Mouse (Mus musculus) spleen, adult 2 months (tissue): ENCODE results near the gene Cs. TPM values are rescaled to one million over a fixed set of nuclear protein-coding genes. Genes with fewer than 3 reads are reported as not detected.

Experiments used
- DNase-seq, 2 experiments: peaks; one replicate each; pipeline versions ENCODE4 v3.0.0 to v3.0.0-alpha.2; 2012 to 2021; ENCODE audit warnings: low spot score in 2 of 2, low read depth in 1 of 2
- H3K27ac ChIP-seq: fragments of 200-500 bp; 2 replicates; pipeline ENCODE4 v1.5.1; 2012; ENCODE audit warnings: low read length, inconsistent platforms; ENCODE audit not compliant: insufficient read depth
- H3K27me3 ChIP-seq: fragments of 200-500 bp; 2 replicates; pipeline ENCODE4 v1.6.1; 2012; ENCODE audit warnings: mild to moderate bottlenecking, moderate library complexity, low read length, inconsistent platforms; ENCODE audit not compliant: control insufficient read depth, insufficient read depth
- H3K36me3 ChIP-seq: fragments of 200-500 bp; 2 replicates; pipeline ENCODE4 v1.6.1; 2012; ENCODE audit warnings: mild to moderate bottlenecking, low read length, inconsistent platforms; ENCODE audit not compliant: control insufficient read depth, insufficient read depth
- H3K4me1 ChIP-seq: fragments of 200-500 bp; 2 replicates; pipeline ENCODE4 v1.6.1; 2011; ENCODE audit warnings: inconsistent platforms; ENCODE audit not compliant: control insufficient read depth, insufficient read depth, insufficient read length
- H3K4me3 ChIP-seq: fragments of 200-500 bp; 2 replicates; pipeline ENCODE4 v1.5.1; 2011; ENCODE audit warnings: mild to moderate bottlenecking, inconsistent platforms; ENCODE audit not compliant: insufficient read depth, insufficient read length; ENCODE audit errors: extremely low read depth
- CTCF ChIP-seq: fragments of 200-500 bp; IDR thresholded peaks from 2 replicates; pipeline ENCODE4 v1.5.1; 2011; ENCODE audit warnings: mild to moderate bottlenecking, inconsistent platforms; ENCODE audit not compliant: insufficient read depth, insufficient read length, insufficient replicate concordance; ENCODE audit errors: extremely low read depth
- POLR2A ChIP-seq: fragments of 200-500 bp; IDR thresholded peaks from 2 replicates; pipeline ENCODE4 v1.6.1; 2011; ENCODE audit warnings: low read depth, low read length, inconsistent platforms
- WGBS: fragments of 180-500 bp; shearing (Covaris S2); methylation state at CpG from one replicate; pipeline ENCODE4 v1.1.7; 2018; 5-methylcytosine and 5-hydroxymethylcytosine counted together
- polyA plus RNA-seq: library from polyadenylated mRNA; depleted of rRNA; stranded (reverse); fragments of >200 nt; gene quantifications from 2 replicates; pipeline ENCODE4 v1.2.3, GENCODE M21; 2012; rRNA removed

The Cs gene
- polyA plus RNA-seq, 1 experiment, result 70.4 TPM

- WGBS, result 4% methylated on average over 14 of the region's 14 CpGs
- peaks cover 14% of the 10 kb centered on the region for H3K36me3 ChIP-seq
- no peak for DNase-seq
- H3K4me1 ChIP-seq, result peaks cover 16% of the 10 kb centered on the region
- TF ChIP-seq POLR2A, result no peak
- no peak for TF ChIP-seq CTCF
- peak overlapping the region; percentile 78 for H3K27ac ChIP-seq
- no peaks in the 10 kb centered on the region for H3K27me3 ChIP-seq
- H3K4me3 ChIP-seq, result peak overlapping the region; percentile 77
Measured at GRCm38 (mm10) chr10:128412055-128412381, 74.5 kb downstream of the Cs start.

Other genes starting within 250 kb of the Cs start
- 39.0 and 43.3 TPM in 2 replicates for gene Baz2a, start 246.2 kb upstream of the Cs start, polyA plus RNA-seq
- 30.0 and 37.0 TPM in 2 replicates for gene Rbms2, start 157.4 kb upstream of the Cs start, polyA plus RNA-seq
- gene Gls2, start 143.3 kb upstream of the Cs start, polyA plus RNA-seq, result 4.7 and 6.6 TPM in 2 replicates
- gene Spryd4, start 125.9 kb upstream of the Cs start, polyA plus RNA-seq, result 6.0 and 7.6 TPM in 2 replicates
- gene Mip, start 111.9 kb upstream of the Cs start, polyA plus RNA-seq, result 0.08 TPM in 1 of 2 replicates, not detected in the other
- 4.8 and 6.7 TPM in 2 replicates for gene Timeless, start 105.7 kb upstream of the Cs start, polyA plus RNA-seq
- gene Apon, start 83.6 kb upstream of the Cs start, polyA plus RNA-seq, result 0.06 and 0.20 TPM in 2 replicates
- 1.0 and 1.4 TPM in 2 replicates for gene Apof, start 69.1 kb upstream of the Cs start, polyA plus RNA-seq
- gene Stat2, start 67.2 kb upstream of the Cs start, polyA plus RNA-seq, result 34.6 and 42.1 TPM in 2 replicates
- not detected in 2 replicates for gene Il23a, start 39.0 kb upstream of the Cs start, polyA plus RNA-seq
- 25.7 and 30.6 TPM in 2 replicates for gene Pan2, start 34.4 kb upstream of the Cs start, polyA plus RNA-seq
- 15.9 and 17.2 TPM in 2 replicates for gene Cnpy2, start 15.3 kb upstream of the Cs start, polyA plus RNA-seq
- 32.1 and 63.8 TPM in 2 replicates for gene Coq10a, start 31.3 kb downstream of the Cs start, polyA plus RNA-seq
- 31.1 and 36.9 TPM in 2 replicates for gene Ankrd52, start 39.4 kb downstream of the Cs start, polyA plus RNA-seq
- gene Slc39a5, start 63.5 kb downstream of the Cs start, polyA plus RNA-seq, result 15.2 and 17.1 TPM in 2 replicates
- gene Nabp2, start 73.8 kb downstream of the Cs start, polyA plus RNA-seq, result 19.8 and 21.2 TPM in 2 replicates
- gene Rnf41, start 73.9 kb downstream of the Cs start, polyA plus RNA-seq, result 24.1 and 29.4 TPM in 2 replicates
- 67.8 and 84.5 TPM in 2 replicates for gene Smarcc2, start 121.5 kb downstream of the Cs start, polyA plus RNA-seq
- gene Myl6, start 156.4 kb downstream of the Cs start, polyA plus RNA-seq, result 376 and 451 TPM in 2 replicates
- gene Myl6b, start 161.0 kb downstream of the Cs start, polyA plus RNA-seq, result 0.67 and 1.1 TPM in 2 replicates
- gene Esyt1, start 188.1 kb downstream of the Cs start, polyA plus RNA-seq, result 121 and 148 TPM in 2 replicates
- gene Zc3h10, start 210.0 kb downstream of the Cs start, polyA plus RNA-seq, result 17.4 and 19.9 TPM in 2 replicates
- 2,135 and 2,270 TPM in 2 replicates for gene Rpl41, start 211.6 kb downstream of the Cs start, polyA plus RNA-seq
- gene Pa2g4, start 228.3 kb downstream of the Cs start, polyA plus RNA-seq, result 16.8 and 18.9 TPM in 2 replicates